Mouse (Mus musculus): Measurements from ENCODE around the gene Msi2. TPM values are rescaled to one million over a fixed set of nuclear protein-coding genes. Genes with fewer than 3 reads are reported as not detected.

The Msi2 gene
- total and polyA plus RNA-seq, 2 experiments from 2014 or later, result 22.1 to 94.6 TPM

DNA sequence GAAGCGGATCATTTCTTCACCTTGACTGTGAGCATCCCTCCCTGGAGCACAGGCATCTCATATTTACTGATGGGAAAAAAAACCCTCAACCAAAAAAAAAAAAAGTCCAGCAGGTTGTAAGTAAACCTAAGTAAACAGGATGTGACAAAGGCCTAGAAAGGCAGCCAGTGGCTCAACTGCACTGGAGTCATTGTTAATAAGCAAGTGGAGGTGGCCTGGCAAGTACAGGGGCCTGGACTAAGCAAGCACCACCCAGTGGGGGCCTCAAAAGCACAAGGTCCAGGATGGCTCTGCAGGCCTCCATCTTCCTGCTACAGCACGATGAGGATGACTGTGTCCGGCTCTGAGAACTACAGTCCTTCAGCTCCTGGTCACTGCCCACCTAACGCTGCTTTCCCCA, 89.1 kb downstream of the Msi2 start:
- 0 out of 2 replicates have a peak, but pooled peaks cover 9% of the 10 kb centered on the region for H3K36me3 ChIP-seq (replicated peaks; ENCODE audit: control insufficient read depth, insufficient read depth, low read length)
- DNase-seq (ENCODE audit: low spot score), result no peak
- no peak overlapping the region for H3K4me2 ChIP-seq (ENCODE audit: low read depth, low read length)
- H3K4me3 ChIP-seq (ENCODE audit: low read depth, low read length), result no peak overlapping the region
- H3K27me3 ChIP-seq (ENCODE audit: control insufficient read depth, insufficient read depth, low read length), result no peaks in the 10 kb centered on the region
- H3K9me3 ChIP-seq (replicated peaks; ENCODE audit: control insufficient read depth, low read length), result no peaks in the 10 kb centered on the region
- WGBS, result 66% methylated on average over 4 of the region's 4 CpGs
- TF ChIP-seq EP300 (IDR thresholded peaks at IDR 0.05; ENCODE audit: low read depth), result no peak
- TF ChIP-seq CTCF (IDR thresholded peaks at IDR 0.05; ENCODE audit: low read depth), result no peak
- 0 out of 2 replicates have a peak overlapping the region, but pooled peaks have one; percentile 48 for H3K27ac ChIP-seq (ENCODE audit: low read depth)
- H3K4me1 ChIP-seq (ENCODE audit: control insufficient read depth, insufficient read depth), result peaks cover 27% of the 10 kb centered on the region
- ATAC-seq (ENCODE audit: insufficient read depth, low read depth), result no peak
- H3K9ac ChIP-seq (replicated peaks; ENCODE audit: low read depth, low read length), result no peak overlapping the region

DNA sequence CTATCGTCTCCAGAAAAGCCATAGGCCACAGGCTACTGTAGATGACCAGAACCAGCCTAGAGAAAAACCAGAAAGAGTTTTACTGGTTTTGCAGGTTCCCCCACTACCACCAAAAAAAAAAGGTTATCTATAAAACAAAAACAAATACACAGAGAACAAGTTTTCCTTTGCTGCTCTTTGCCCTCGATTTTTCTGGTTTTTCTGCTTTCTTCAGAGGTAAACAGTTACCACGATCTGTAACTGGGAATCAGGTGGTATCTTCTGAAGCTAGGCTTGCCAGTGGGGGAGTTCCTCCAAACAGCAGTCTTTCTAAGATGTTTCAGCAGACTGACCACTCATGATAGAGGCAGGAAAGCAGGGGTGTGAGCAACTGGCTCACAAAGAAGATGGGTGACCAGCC, 89.6 kb downstream of the Msi2 start:
- Histone ChIP-seq H3K4me2 (ENCODE audit: low read depth, low read length) (no peak overlapping the region), H3K9ac (replicated peaks; ENCODE audit: low read depth, low read length) (no peak overlapping the region), H3K4me1 (ENCODE audit: control insufficient read depth, insufficient read depth) (peaks cover 29% of the 10 kb centered on the region), H3K27me3 (ENCODE audit: control insufficient read depth, insufficient read depth, low read length) (no peaks in the 10 kb centered on the region), H3K9me3 (replicated peaks; ENCODE audit: control insufficient read depth, low read length) (no peaks in the 10 kb centered on the region), H3K4me3 (ENCODE audit: low read depth, low read length) (no peak overlapping the region), H3K36me3 (replicated peaks; ENCODE audit: control insufficient read depth, insufficient read depth, low read length) (0 out of 2 replicates have a peak, but pooled peaks cover 5% of the 10 kb centered on the region), H3K27ac (ENCODE audit: low read depth) (no peak overlapping the region)
- 62% methylated on average over 3 of the region's 3 CpGs for WGBS
- no peak for ATAC-seq (ENCODE audit: insufficient read depth, low read depth)
- no peak for DNase-seq (ENCODE audit: low spot score)
- TF ChIP-seq CTCF (IDR thresholded peaks at IDR 0.05; ENCODE audit: low read depth) (no peak), EP300 (IDR thresholded peaks at IDR 0.05; ENCODE audit: low read depth) (no peak)

DNA sequence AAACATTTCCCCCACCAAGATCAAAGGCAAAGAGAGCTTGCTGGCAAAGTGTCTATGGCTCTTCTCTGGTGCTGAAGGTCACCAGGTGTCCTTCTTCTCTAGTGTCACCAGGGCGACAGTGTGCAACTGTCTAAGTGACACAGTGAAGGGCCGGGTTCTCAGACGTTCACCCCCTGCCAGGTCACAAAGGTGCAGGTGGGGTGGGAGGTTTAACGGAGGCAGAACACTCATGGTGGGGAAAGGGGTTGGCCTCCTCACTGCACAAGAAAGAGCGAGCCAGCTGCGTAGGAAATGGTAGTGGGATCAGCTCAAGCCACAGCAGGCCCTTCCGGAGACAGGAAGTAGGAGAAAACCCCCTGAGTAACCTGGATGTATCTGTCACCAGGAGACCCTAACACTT, 91.0 kb downstream of the Msi2 start:
- H3K9me3 ChIP-seq (replicated peaks; ENCODE audit: control insufficient read depth, low read length), result no peaks in the 10 kb centered on the region
- H3K4me2 ChIP-seq (ENCODE audit: low read depth, low read length), result no peak overlapping the region
- peak overlapping the region; percentile 50 for H3K27ac ChIP-seq (ENCODE audit: low read depth)
- 0 out of 2 replicates have a peak, but pooled peaks have one; percentile 30 for ATAC-seq (ENCODE audit: insufficient read depth, low read depth)
- H3K27me3 ChIP-seq (ENCODE audit: control insufficient read depth, insufficient read depth, low read length), result no peaks in the 10 kb centered on the region
- H3K9ac ChIP-seq (replicated peaks; ENCODE audit: low read depth, low read length), result no peak overlapping the region
- H3K4me3 ChIP-seq (ENCODE audit: low read depth, low read length), result no peak overlapping the region
- peaks cover 41% of the 10 kb centered on the region for H3K4me1 ChIP-seq (ENCODE audit: control insufficient read depth, insufficient read depth)
- no peak for TF ChIP-seq EP300 (IDR thresholded peaks at IDR 0.05; ENCODE audit: low read depth)
- no peak for TF ChIP-seq CTCF (IDR thresholded peaks at IDR 0.05; ENCODE audit: low read depth)
- 29% methylated on average over 7 of the region's 7 CpGs for WGBS
- no peak for DNase-seq (ENCODE audit: low spot score)
- 0 out of 2 replicates have a peak, but pooled peaks cover 3% of the 10 kb centered on the region for H3K36me3 ChIP-seq (replicated peaks; ENCODE audit: control insufficient read depth, insufficient read depth, low read length)

DNA sequence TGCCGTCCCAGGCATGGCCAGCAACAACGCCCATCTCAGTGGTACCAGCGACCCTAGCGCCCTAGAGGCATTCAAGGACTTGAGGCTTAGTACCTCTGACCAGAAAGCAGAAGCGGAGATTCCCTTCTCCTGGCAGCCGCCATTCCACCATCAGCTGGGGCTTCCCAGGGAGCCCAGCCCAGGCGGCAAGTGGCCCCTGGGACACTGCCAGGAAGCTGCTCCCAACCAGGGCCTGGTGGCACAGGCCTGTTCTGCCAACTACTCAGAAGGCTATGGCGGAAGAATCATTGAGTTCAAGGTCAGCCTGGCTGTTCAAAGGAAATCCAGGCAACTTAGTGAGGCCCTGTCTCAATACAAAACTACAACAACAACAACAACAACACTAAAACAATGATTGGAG, 91.7 kb downstream of the Msi2 start:
- Histone ChIP-seq H3K4me3 (ENCODE audit: low read depth, low read length) (no peak overlapping the region), H3K4me1 (ENCODE audit: control insufficient read depth, insufficient read depth) (peaks cover 49% of the 10 kb centered on the region), H3K36me3 (replicated peaks; ENCODE audit: control insufficient read depth, insufficient read depth, low read length) (0 out of 2 replicates have a peak, but pooled peaks cover 3% of the 10 kb centered on the region), H3K4me2 (ENCODE audit: low read depth, low read length) (no peak overlapping the region), H3K27me3 (ENCODE audit: control insufficient read depth, insufficient read depth, low read length) (no peaks in the 10 kb centered on the region), H3K27ac (ENCODE audit: low read depth) (peak overlapping the region; percentile 50), H3K9me3 (replicated peaks; ENCODE audit: control insufficient read depth, low read length) (no peaks in the 10 kb centered on the region), H3K9ac (replicated peaks; ENCODE audit: low read depth, low read length) (no peak overlapping the region)
- ATAC-seq (ENCODE audit: insufficient read depth, low read depth), result peak; percentile 16; the same call in 1 of the 2 replicates
- DNase-seq (ENCODE audit: low spot score), result no peak
- WGBS, result 55% methylated on average over 8 of the region's 8 CpGs
- TF ChIP-seq EP300 (IDR thresholded peaks at IDR 0.05; ENCODE audit: low read depth), result no peak
- TF ChIP-seq CTCF (IDR thresholded peaks at IDR 0.05; ENCODE audit: low read depth), result no peak

DNA sequence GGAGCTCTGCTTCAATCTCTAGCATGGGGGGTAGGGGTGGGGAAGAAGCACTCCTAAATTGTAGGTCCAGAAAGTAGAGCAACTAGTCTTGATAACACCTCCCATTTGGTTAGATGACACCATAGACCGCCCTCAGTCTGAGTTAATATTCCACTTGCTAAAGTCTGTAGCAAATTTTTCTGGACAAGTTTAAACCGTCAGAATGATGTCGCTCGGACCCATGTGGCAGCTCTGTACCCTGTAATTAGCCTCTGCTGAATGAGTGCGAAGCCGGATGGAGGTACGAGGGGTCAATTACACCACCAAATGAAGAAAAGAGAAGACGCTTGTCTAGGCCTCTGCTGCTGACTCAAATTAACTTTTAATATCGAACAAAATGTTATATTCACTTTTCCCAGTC, 92.3 kb downstream of the Msi2 start:
- Histone ChIP-seq H3K4me3 (ENCODE audit: low read depth, low read length) (no peak overlapping the region), H3K9ac (replicated peaks; ENCODE audit: low read depth, low read length) (no peak overlapping the region), H3K4me2 (ENCODE audit: low read depth, low read length) (no peak overlapping the region), H3K27ac (ENCODE audit: low read depth) (peak overlapping the region; percentile 50; the same call in 1 of the 2 replicates), H3K4me1 (ENCODE audit: control insufficient read depth, insufficient read depth) (peaks cover 54% of the 10 kb centered on the region), H3K36me3 (replicated peaks; ENCODE audit: control insufficient read depth, insufficient read depth, low read length) (0 out of 2 replicates have a peak, but pooled peaks cover 3% of the 10 kb centered on the region), H3K27me3 (ENCODE audit: control insufficient read depth, insufficient read depth, low read length) (no peaks in the 10 kb centered on the region), H3K9me3 (replicated peaks; ENCODE audit: control insufficient read depth, low read length) (no peaks in the 10 kb centered on the region)
- no peak for TF ChIP-seq EP300 (IDR thresholded peaks at IDR 0.05; ENCODE audit: low read depth)
- no peak for TF ChIP-seq CTCF (IDR thresholded peaks at IDR 0.05; ENCODE audit: low read depth)
- ATAC-seq (ENCODE audit: insufficient read depth, low read depth) (no peak), DNase-seq (ENCODE audit: low spot score) (no peak)
- WGBS, result 93% methylated on average over 9 of the region's 9 CpGs

DNA sequence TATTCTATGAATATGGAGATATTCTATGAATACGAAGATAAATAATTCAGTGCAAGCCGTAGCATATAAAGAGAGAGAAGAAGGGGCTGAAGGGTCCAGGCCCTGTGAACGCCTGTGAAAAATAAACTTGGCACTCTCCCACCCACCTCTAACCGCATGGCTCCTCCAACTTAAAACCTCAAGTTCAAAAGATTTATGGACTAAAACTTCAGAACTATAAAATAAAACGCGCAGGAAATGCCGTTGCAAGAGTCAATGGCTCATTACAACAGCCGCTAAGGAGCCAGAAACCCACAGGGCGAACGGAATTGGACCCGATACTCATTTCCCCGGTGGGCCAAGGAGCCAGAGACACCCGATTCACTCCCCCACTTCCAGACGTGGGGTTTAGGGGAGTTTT, 93.2 kb downstream of the Msi2 start:
- Histone ChIP-seq H3K27me3 (ENCODE audit: control insufficient read depth, insufficient read depth, low read length) (no peaks in the 10 kb centered on the region), H3K4me1 (ENCODE audit: control insufficient read depth, insufficient read depth) (peaks cover 63% of the 10 kb centered on the region), H3K4me3 (ENCODE audit: low read depth, low read length) (no peak overlapping the region), H3K9me3 (replicated peaks; ENCODE audit: control insufficient read depth, low read length) (no peaks in the 10 kb centered on the region), H3K36me3 (replicated peaks; ENCODE audit: control insufficient read depth, insufficient read depth, low read length) (no peaks in the 10 kb centered on the region), H3K4me2 (ENCODE audit: low read depth, low read length) (no peak overlapping the region), H3K27ac (ENCODE audit: low read depth) (no peak overlapping the region), H3K9ac (replicated peaks; ENCODE audit: low read depth, low read length) (no peak overlapping the region)
- no peak for ATAC-seq (ENCODE audit: insufficient read depth, low read depth)
- 87% methylated on average over 14 of the region's 14 CpGs for WGBS
- DNase-seq (ENCODE audit: low spot score), result no peak
- no peak for TF ChIP-seq EP300 (IDR thresholded peaks at IDR 0.05; ENCODE audit: low read depth)
- TF ChIP-seq CTCF (IDR thresholded peaks at IDR 0.05; ENCODE audit: low read depth), result no peak
